20 mouse cellular contexts compared by ENCODE assay signal in the genomic region with DNA sequence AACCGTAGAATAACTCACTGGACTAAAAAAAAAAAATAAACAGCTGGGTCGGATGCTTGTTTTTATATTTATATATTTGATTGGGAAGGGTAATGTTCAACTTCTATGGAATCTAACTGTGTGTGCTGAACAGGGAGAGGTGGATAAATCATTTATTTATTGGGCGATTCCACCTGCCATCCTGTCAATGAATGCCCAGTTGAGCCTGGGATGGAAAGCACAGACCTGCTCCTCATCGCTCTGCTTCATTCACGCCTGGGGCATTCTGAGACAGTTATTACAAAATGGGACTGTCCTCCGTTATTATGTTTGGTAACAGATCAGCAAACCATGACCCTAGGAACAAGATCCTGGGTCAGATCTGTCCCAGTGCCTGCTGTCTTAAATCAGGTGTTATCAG.
"Had no signal": no experiment of that assay in that cellular context is flagged by ENCODE, and none has a peak within 500 bp of the region (broad histone marks: within the 10 kb centered on the region; RNA-seq: fewer than 3 reads in every experiment).

No protein-coding gene starts in this region.

- H3K4me3 ChIP-seq: intestine, embryonic 15.5 days; limb, embryonic 12.5 days; limb, embryonic 15.5 days; lung, embryonic 15.5 days; neural tube, embryonic 12.5 days; neural tube, embryonic 15.5 days had no signal

- H3K27me3 ChIP-seq: intestine, embryonic 15.5 days; limb, embryonic 12.5 days; lung, embryonic 15.5 days; neural tube, embryonic 12.5 days had no signal

- H3K4me2 ChIP-seq: intestine, embryonic 15.5 days; limb, embryonic 15.5 days; liver, embryonic 11.5 days; lung, embryonic 15.5 days; midbrain, embryonic 11.5 days; neural tube, embryonic 12.5 days; neural tube, embryonic 15.5 days had no signal

- H3K27ac ChIP-seq: intestine, embryonic 15.5 days; liver, embryonic 14.5 days; lung, embryonic 15.5 days; neural tube, embryonic 12.5 days; neural tube, embryonic 15.5 days had no signal

- H3K9ac ChIP-seq: intestine, embryonic 15.5 days; limb, embryonic 12.5 days; limb, embryonic 15.5 days; liver, embryonic 14.5 days; liver, postnatal 0 days; lung, embryonic 15.5 days; neural tube, embryonic 12.5 days; neural tube, embryonic 15.5 days had no signal

- H3K9me3 ChIP-seq: intestine, embryonic 15.5 days; limb, embryonic 12.5 days; limb, embryonic 15.5 days; lung, embryonic 15.5 days; neural tube, embryonic 12.5 days; neural tube, embryonic 15.5 days had no signal

- ATAC-seq: hindbrain, embryonic 16.5 days; intestine, embryonic 15.5 days; liver, postnatal 0 days had no signal

- H3K36me3 ChIP-seq: intestine, embryonic 15.5 days; limb, embryonic 12.5 days; limb, embryonic 15.5 days; lung, embryonic 15.5 days; neural tube, embryonic 12.5 days; neural tube, embryonic 15.5 days had no signal

- DNase-seq: layer of hippocampus, postnatal 36 days; left cerebral cortex, postnatal 4 days; liver, postnatal 0 days; lung, postnatal 14 days; lung, postnatal 4 days; midbrain, embryonic 14.5 days; retina, postnatal 1 day; right cerebral cortex, postnatal 25 days; thymus, adult 2 months; thymus, postnatal 14 days had no signal
